Mouse (Mus musculus): Measurements from ENCODE around the gene Srsf2. TPM values are rescaled to one million over a fixed set of nuclear protein-coding genes. Genes with fewer than 3 reads are reported as not detected.

Gene Srsf2
- polyA plus RNA-seq (2015; fragmentation: Illumina TruSeq; extraction: RNeasy Lipid Tissue Mini Kit (QIAGEN cat#74804); ENCODE audit: low read depth, low replicate concordance) = 166 TPM

DNA sequence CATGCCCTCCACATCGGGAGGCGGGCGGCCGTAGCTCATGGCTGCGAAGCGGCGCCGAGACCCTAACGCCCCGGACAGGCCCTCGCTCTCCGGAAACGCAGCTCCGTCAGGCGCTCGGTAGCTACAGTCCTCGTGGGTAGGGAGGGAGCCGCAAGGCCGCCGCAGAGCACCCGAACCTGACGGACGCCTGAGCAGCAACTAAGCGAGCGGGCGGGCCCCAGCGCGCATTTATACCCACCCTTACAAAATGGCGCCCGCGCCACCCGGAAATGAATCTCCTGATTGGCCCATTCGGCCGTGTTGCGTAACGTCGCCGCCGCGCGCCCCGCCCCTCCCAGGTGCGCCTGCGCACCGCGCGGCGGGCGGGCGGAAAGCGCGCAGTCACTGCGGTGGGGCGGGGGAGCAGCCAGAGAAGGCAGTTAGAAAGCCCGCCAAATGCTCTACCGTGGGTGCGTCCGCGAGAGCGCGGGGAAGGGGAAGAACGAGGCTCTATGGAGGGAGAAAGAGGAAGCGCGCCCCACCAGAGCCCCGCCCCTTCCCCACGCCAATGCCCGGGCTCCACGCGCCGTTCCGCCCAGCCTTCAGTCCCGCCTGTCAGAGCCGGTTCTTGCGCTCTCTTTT, at the start of gene Srsf2:
Gene Srsf2, minus strand, starts transcription at position 204 of the 621 bp plus-strand sequence.

DNA sequence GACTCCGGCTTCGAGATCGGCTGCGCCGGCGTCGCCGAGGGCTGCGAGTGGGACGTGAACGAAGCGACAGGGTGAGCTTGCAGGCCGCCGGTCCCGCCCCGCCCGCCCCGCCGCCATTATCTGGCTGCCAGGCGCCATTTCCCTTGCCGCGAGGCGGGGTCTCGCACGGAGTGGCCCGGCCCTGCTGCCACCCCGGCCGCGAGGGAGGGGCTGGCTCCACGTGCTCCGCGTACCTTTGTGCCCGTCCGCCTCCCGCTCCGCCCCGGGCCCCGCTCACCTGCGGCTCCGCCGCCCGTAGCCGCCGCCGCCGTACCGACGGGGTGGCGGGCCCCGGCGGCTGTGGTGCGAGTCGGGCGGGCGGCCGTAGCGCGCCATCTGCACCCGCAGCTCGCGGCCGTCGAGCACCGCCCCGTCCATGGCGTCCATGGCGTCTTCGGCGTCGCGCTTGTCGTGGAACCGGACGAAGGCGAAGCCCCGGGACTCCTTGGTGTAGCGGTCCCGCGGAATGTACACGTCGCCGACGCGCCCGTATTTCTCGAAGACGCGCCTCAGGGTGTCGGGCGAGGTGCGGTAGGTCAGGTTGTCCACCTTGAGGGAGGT, 503 bp downstream of the Srsf2 start, which contains the start of gene Mfsd11:
Gene Mfsd11, plus strand, starts transcription at position 150 of the 600 bp plus-strand sequence.

DNA sequence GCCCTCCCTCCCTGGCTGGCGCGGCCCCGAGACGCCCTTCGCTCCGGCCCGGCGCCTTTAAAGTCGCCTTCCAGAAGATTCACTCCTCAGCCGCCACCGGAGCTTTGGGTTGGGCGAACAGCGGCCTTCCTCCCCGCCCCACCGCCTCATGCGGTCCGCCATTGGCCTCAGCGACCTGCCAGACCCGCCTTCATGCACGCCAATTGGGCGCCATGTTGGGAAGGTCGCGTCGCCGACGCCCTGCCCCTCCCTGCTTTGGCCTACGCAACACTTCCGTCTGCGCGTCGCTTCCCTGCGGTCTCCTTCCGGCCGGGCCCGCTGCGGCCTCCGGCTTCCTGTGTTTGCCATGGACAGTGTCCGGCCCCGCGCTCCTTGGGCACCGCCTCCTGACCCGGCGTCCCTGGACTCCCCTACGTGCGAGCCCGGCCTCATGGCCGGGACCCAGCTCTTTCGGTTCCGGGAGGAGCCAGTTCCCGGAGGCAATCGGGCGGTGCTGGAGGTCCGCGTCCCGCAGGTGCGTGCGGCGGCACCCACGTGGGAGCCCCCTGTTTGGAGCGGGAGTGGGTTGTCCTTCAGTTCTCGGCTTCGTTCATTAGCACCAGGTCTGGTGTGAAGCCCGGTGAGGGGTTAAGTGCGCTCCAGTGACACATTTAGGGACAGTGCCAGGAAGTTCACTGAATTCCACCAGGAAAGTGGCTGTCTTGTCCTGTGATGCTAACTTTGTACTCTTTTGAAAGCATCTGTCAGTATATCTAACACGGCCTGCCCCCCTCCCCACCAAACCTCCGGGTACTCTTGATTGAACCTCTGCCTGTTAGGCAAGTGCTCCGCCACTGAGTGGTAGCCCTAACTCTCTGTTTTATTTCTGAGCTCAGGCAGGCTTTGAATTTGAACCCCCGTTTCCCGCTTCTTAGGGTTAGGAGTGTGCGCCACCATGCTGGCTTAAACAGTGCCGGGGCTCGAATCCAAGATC, 9.3 kb downstream of the Srsf2 start, which contains the start of the genes Mettl23 and Jmjd6:
Gene Mettl23, plus strand, starts transcription at position 18 of the 973 bp plus-strand sequence.
Gene Jmjd6, minus strand, starts transcription at position 189 of the 973 bp plus-strand sequence.

GRCm38 (mm10) chr11:116827534-116828165, 25.2 kb downstream of the Srsf2 start, which contains the start of gene Mxra7:
TSS of gene Mxra7 (minus strand) at chr11:116828046.

Other genes starting within 250 kb of the Srsf2 start
- gene Rhbdf2, start 226.1 kb downstream of the Srsf2 start, polyA plus RNA-seq (2015; fragmentation: Illumina TruSeq; extraction: RNeasy Lipid Tissue Mini Kit (QIAGEN cat#74804); ENCODE audit: low read depth, low replicate concordance) = 1.3 TPM
- gene Prcd, start 199.6 kb downstream of the Srsf2 start, polyA plus RNA-seq (2015; fragmentation: Illumina TruSeq; extraction: RNeasy Lipid Tissue Mini Kit (QIAGEN cat#74804); ENCODE audit: low read depth, low replicate concordance) = 8.3 TPM
- 52.6 TPM for gene Cygb, start 198.8 kb downstream of the Srsf2 start, polyA plus RNA-seq (2015; fragmentation: Illumina TruSeq; extraction: RNeasy Lipid Tissue Mini Kit (QIAGEN cat#74804); ENCODE audit: low read depth, low replicate concordance)
- gene St6galnac1, start 77.6 kb downstream of the Srsf2 start, polyA plus RNA-seq (2015; fragmentation: Illumina TruSeq; extraction: RNeasy Lipid Tissue Mini Kit (QIAGEN cat#74804); ENCODE audit: low read depth, low replicate concordance) = not detected
- gene Mxra7, start 25.0 kb downstream of the Srsf2 start, polyA plus RNA-seq (2015; fragmentation: Illumina TruSeq; extraction: RNeasy Lipid Tissue Mini Kit (QIAGEN cat#74804); ENCODE audit: low read depth, low replicate concordance) = 18.0 TPM
- gene Mettl23, start 9.8 kb downstream of the Srsf2 start, polyA plus RNA-seq (2015; fragmentation: Illumina TruSeq; extraction: RNeasy Lipid Tissue Mini Kit (QIAGEN cat#74804); ENCODE audit: low read depth, low replicate concordance) = 39.7 TPM
- 31.1 TPM for gene Jmjd6, start 9.6 kb downstream of the Srsf2 start, polyA plus RNA-seq (2015; fragmentation: Illumina TruSeq; extraction: RNeasy Lipid Tissue Mini Kit (QIAGEN cat#74804); ENCODE audit: low read depth, low replicate concordance)
- 33.6 TPM for gene Mfsd11, start 654 bp downstream of the Srsf2 start, polyA plus RNA-seq (2015; fragmentation: Illumina TruSeq; extraction: RNeasy Lipid Tissue Mini Kit (QIAGEN cat#74804); ENCODE audit: low read depth, low replicate concordance)
- 45.9 TPM for gene Mgat5b, start 65.8 kb upstream of the Srsf2 start, polyA plus RNA-seq (2015; fragmentation: Illumina TruSeq; extraction: RNeasy Lipid Tissue Mini Kit (QIAGEN cat#74804); ENCODE audit: low read depth, low replicate concordance)